Mouse (Mus musculus): ENCODE data around the gene Nup93. TPM values are rescaled to one million over a fixed set of nuclear protein-coding genes. Genes with fewer than 3 reads are reported as not detected.
A peak's percentile ranks its signal among the peaks of the same experiment; 100 is the strongest.

Gene Nup93
- polyA plus RNA-seq, 1 experiment from 2014 or later: 142 TPM

DNA sequence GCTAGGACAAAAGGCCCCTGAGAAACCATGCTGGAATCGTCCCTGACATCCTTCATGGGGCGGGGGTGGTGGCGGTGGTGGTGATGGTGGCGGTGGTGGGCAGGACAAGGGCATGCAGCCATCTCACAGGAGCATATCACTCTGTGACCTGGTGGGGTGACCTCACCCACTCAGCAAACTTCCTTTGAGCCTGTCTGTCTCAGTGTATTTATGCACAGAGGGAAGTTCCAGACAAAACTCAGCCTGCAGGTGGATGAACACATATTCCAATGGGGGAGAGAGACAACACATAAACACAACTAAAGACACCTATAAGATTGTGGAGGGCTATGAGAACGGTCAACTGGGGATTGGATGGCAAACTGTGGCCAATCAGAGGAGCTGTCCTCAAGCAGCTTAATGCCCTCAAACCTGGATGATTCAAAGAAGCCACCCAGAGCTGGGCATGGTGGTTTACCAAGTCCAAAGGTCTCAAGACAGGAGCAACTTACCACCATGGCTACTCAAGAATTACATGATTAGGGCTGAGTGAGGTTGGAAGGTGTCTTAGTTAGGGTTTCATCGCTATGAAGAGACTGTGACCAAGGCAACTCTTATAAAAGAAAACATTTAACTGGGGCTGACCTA lies 150.4 kb downstream of the Nup93 start:
- Histone ChIP-seq H3K36me3 (no peaks in the 10 kb centered on the region), H3K9me3 (replicated peaks) (no peaks in the 10 kb centered on the region), H3K4me1 (no peaks in the 10 kb centered on the region), H3K4me3 (no peak overlapping the region), H3K27me3 (ENCODE audit: low read depth, poor library complexity, severe bottlenecking) (no peaks in the 10 kb centered on the region), H3K27ac (replicated peaks) (no peak overlapping the region)
- no peak for DNase-seq (ENCODE audit: low spot score)
- 86% methylated on average over 6 of the region's 6 CpGs for WGBS

DNA sequence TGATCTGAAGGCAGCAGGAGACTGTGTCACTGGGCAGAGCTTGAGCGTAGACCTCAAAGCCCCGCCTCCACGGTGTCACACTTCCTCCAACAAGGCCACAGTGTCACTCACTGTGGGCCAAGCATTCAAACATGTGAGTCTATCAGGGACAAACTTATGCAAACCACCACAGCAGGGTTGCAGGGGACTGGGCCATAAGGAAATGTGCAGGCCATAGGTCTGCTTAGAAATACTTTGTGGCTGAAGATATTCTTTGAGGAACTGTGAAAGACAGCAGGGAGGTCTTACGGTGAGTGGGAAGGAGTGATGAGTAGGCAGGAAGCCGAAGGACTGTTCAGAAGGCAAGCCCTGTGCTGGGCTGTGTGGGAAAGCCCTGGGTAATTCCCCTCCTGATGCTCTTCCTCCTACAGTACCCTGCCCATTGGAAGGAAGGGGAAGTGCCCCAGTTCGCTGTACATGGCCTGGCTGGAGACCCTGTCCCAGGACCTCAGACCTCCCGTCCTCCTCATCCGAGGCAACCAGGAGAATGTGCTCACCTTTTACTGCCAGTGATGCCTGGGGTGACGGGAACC lies 151.1 kb downstream of the Nup93 start:
- no peak for DNase-seq (ENCODE audit: low spot score)
- no peaks in the 10 kb centered on the region for H3K9me3 ChIP-seq (replicated peaks)
- no peaks in the 10 kb centered on the region for H3K4me1 ChIP-seq
- H3K36me3 ChIP-seq: no peaks in the 10 kb centered on the region
- H3K27me3 ChIP-seq (ENCODE audit: low read depth, poor library complexity, severe bottlenecking): no peaks in the 10 kb centered on the region
- no peak overlapping the region for H3K4me3 ChIP-seq
- WGBS: 85% methylated on average over 9 of the region's 9 CpGs
- H3K27ac ChIP-seq (replicated peaks): no peak overlapping the region

MicroRNAs within 50 kb of the gene (microRNA counts, 519-probe panel; counts per million panel counts)
- 5,638 counts per million, percentile 42 among the panel's probes with 10 or more counts for microRNA mmu-miR-138

Small RNA genes within 50 kb of the gene (microRNA-seq; reads per million reads assigned to microRNA genes)
- 85.9 reads per million, percentile 48 among the genes with 10 or more reads in this experiment for gene Mir138-2

Other genes with a start within 250 kb of the Nup93 start
- 47.0 and 50.8 TPM in 2 replicates for gene Amfr, start 201.7 kb upstream of the Nup93 start, polyA plus RNA-seq (2016; fragmentation: Nextera tagmentation; extraction: Ambion mirVana)
- gene Nudt21, start 177.5 kb upstream of the Nup93 start, polyA plus RNA-seq (2016; fragmentation: Nextera tagmentation; extraction: Ambion mirVana): 181 and 182 TPM in 2 replicates
- gene Ogfod1, start 177.4 kb upstream of the Nup93 start, polyA plus RNA-seq (2016; fragmentation: Nextera tagmentation; extraction: Ambion mirVana): 10.8 and 11.6 TPM in 2 replicates
- 16.0 and 19.2 TPM in 2 replicates for gene Bbs2, start 115.6 kb upstream of the Nup93 start, polyA plus RNA-seq (2016; fragmentation: Nextera tagmentation; extraction: Ambion mirVana)
- gene Mt4, start 77.4 kb upstream of the Nup93 start, polyA plus RNA-seq (2016; fragmentation: Nextera tagmentation; extraction: Ambion mirVana): not detected in 2 replicates
- gene Mt3, start 62.0 kb upstream of the Nup93 start, polyA plus RNA-seq (2016; fragmentation: Nextera tagmentation; extraction: Ambion mirVana): 6.8 and 7.5 TPM in 2 replicates
- gene Mt2, start 41.9 kb upstream of the Nup93 start, polyA plus RNA-seq (2016; fragmentation: Nextera tagmentation; extraction: Ambion mirVana): 32.3 and 55.8 TPM in 2 replicates
- gene Mt1, start 35.5 kb upstream of the Nup93 start, polyA plus RNA-seq (2016; fragmentation: Nextera tagmentation; extraction: Ambion mirVana): 131 and 201 TPM in 2 replicates
- not detected in 2 replicates for gene Slc12a3, start 114.6 kb downstream of the Nup93 start, polyA plus RNA-seq (2016; fragmentation: Nextera tagmentation; extraction: Ambion mirVana)
- 56.2 and 57.7 TPM in 2 replicates for gene Herpud1, start 171.9 kb downstream of the Nup93 start, polyA plus RNA-seq (2016; fragmentation: Nextera tagmentation; extraction: Ambion mirVana)
- 0.02 and 0.16 TPM in 2 replicates for gene Nlrc5, start 219.8 kb downstream of the Nup93 start, polyA plus RNA-seq (2016; fragmentation: Nextera tagmentation; extraction: Ambion mirVana)

Measured in midbrain, embryonic 10.5 days (tissue).